Mouse (Mus musculus) embryonic fibroblast, embryonic 13.5 days (primary cell): Measurements from ENCODE around the gene Tmem63a.
"Not testable (repeated sequence)": the region's sequence is repeated elsewhere in the genome, so short reads cannot be mapped to it uniquely, and the experiment has no call there.

Source experiments
- CTCF ChIP-seq: IDR thresholded peaks from 2 replicates; pipeline ENCODE4 v1.5.1; 2011; ENCODE audit warnings: mild to moderate bottlenecking, control low read depth, low read length, moderate library complexity, borderline replicate concordance; ENCODE audit not compliant: insufficient read depth
- POLR2A ChIP-seq: IDR thresholded peaks from 2 replicates; pipeline ENCODE4 v1.6.1; 2011; ENCODE audit warnings: low read depth, mild to moderate bottlenecking, control low read depth, low read length, moderate library complexity

GRCm38 (mm10) chr1:180981298-180982046 lies 39.3 kb downstream of the Tmem63a start:
- not testable (repeated sequence) for TF ChIP-seq POLR2A, CTCF
